Comparison of ENCODE assay signal across 8 mouse cellular contexts in genomic region chr14:31217666-31218065, GRCm38 (mm10). TPM values are rescaled to one million over a fixed set of nuclear protein-coding genes. Genes with fewer than 3 reads are reported as not detected.
A peak's percentile ranks its signal among the peaks of the same experiment; 100 is the strongest.
DNase-seq lines count a peak whose midpoint lies in the region; ATAC-seq and TF ChIP-seq lines count a peak whose summit lies in the region.

Gene Sema3g (plus strand): TSS chr14:31217860.

- H3K36me3 ChIP-seq in heart, embryonic 14.5 days (ENCODE audit: control insufficient read depth, insufficient read depth, low read length), result peaks cover 3% of the 10 kb centered on the region
- H3K36me3 ChIP-seq in kidney, postnatal 0 days (ENCODE audit: insufficient read depth, low read length), result no peaks in the 10 kb centered on the region
- no peaks in the 10 kb centered on the region for H3K36me3 ChIP-seq in splenic B cell, adult 2 months (ENCODE audit: control insufficient read depth, insufficient read depth, low read length, poor library complexity, severe bottlenecking)

- peak; percentile 88 for TF ChIP-seq CTCF in kidney, postnatal 0 days (IDR thresholded peaks at IDR 0.05; ENCODE audit: low read depth)

- H3K27me3 ChIP-seq in heart, embryonic 14.5 days (ENCODE audit: control insufficient read depth, insufficient read depth, low read length), result no peaks in the 10 kb centered on the region
- no peaks in the 10 kb centered on the region for H3K27me3 ChIP-seq in kidney, postnatal 0 days (ENCODE audit: insufficient read depth, low read length)
- H3K27me3 ChIP-seq in splenic B cell, adult 2 months (ENCODE audit: control insufficient read depth, insufficient read depth, low read length, poor library complexity, severe bottlenecking), result no peaks in the 10 kb centered on the region

- peak; percentile 39; the same call in 1 of the 2 replicates for ATAC-seq in heart, embryonic 14.5 days (ENCODE audit: insufficient number of reproducible peaks, insufficient read depth, low FRiP score, low read depth)
- ATAC-seq in kidney, postnatal 0 days (replicated peaks; ENCODE audit: low FRiP score, low read depth), result peak; percentile 83
- peak; percentile 72 for ATAC-seq in megakaryocyte, adult 5-6 weeks (ENCODE audit: poor library complexity, severe bottlenecking)

- no peak within 1 kb of the TSS; a peak in 1 of 4 replicates for H3K27ac ChIP-seq in heart, embryonic 14.5 days (replicated peaks in 1 of 2; ENCODE audit: control insufficient read depth in 1 of 2, insufficient read depth in 1 of 2, low read depth in 2 of 2, low read length in 2 of 2)
- no peak within 1 kb of the TSS for H3K27ac ChIP-seq in kidney, postnatal 0 days

- H3K9me3 ChIP-seq in heart, embryonic 14.5 days (ENCODE audit: control insufficient read depth, low read length), result no peaks in the 10 kb centered on the region
- H3K9me3 ChIP-seq in kidney, postnatal 0 days (replicated peaks; ENCODE audit: low read length), result no peaks in the 10 kb centered on the region

- peak within 1 kb of the TSS; percentile 45 for H3K4me2 ChIP-seq in heart, embryonic 14.5 days (ENCODE audit: low read length)
- peak within 1 kb of the TSS; percentile 46 for H3K4me2 ChIP-seq in kidney, postnatal 0 days (ENCODE audit: low read length)

- H3K4me1 ChIP-seq in heart, embryonic 14.5 days (ENCODE audit: control insufficient read depth in 2 of 2, insufficient read depth in 2 of 2, low read length in 2 of 2), result peaks cover 27 to 29% of the 10 kb centered on the region in 2 experiments
- H3K4me1 ChIP-seq in kidney, postnatal 0 days (replicated peaks; ENCODE audit: insufficient read depth, low read length), result no peaks in the 10 kb centered on the region

- peak; percentile 74 for DNase-seq in A20 (ENCODE audit: low read depth, low spot score)
- peak; percentile 60 for DNase-seq in ZHBTc4 (ENCODE audit: low read depth, low spot score)
- peak; percentile 77 for DNase-seq in embryo, embryonic 10.5 days (ENCODE audit: low spot score)
- DNase-seq in kidney, postnatal 0 days (ENCODE audit: low spot score), result peak; percentile 91
- peak; percentile 70 for DNase-seq in splenic B cell, adult 2 months (ENCODE audit: low read depth, low spot score)
- DNase-seq in left cerebral cortex, adult 9 months (ENCODE audit: low spot score in 2 of 2), result no peak

- 4% methylated on average over 11 of the region's 11 CpGs for WGBS in heart, embryonic 14.5 days
- 7% methylated on average over 11 of the region's 11 CpGs for WGBS in kidney, postnatal 0 days

- H3K9ac ChIP-seq in heart, embryonic 14.5 days (ENCODE audit: low read length), result peak within 1 kb of the TSS; percentile 58
- 0 out of 2 replicates have a peak within 1 kb of the TSS, but pooled peaks have one; percentile 1 for H3K9ac ChIP-seq in kidney, postnatal 0 days (ENCODE audit: low read depth, low read length)

- no peak within 1 kb of the TSS; a peak in 1 of 4 replicates for H3K4me3 ChIP-seq in heart, embryonic 14.5 days (ENCODE audit: control insufficient read depth in 1 of 2, insufficient read depth in 1 of 2, low read depth in 1 of 2, low read length in 2 of 2)
- 0 out of 2 replicates have a peak within 1 kb of the TSS, but pooled peaks have one; percentile 1 for H3K4me3 ChIP-seq in kidney, postnatal 0 days (replicated peaks; ENCODE audit: low read depth, low read length)

RNA-seq across cellular contexts. Expression of gene Sema3g, which starts in this region (rescaled TPM):
- 0.23 and 0.26 TPM in 2 replicates for polyA plus RNA-seq in heart, embryonic 14.5 days (2014; fragmentation: Nextera tagmentation; extraction: Ambion mirVana)
- polyA plus RNA-seq in kidney, postnatal 0 days (2015; fragmentation: Nextera tagmentation; extraction: Ambion mirVana), result 6.5 and 7.8 TPM in 2 replicates
- total RNA-seq in megakaryocyte, adult 5-6 weeks (2015), result not detected in 2 replicates
- not detected in 2 replicates for total RNA-seq in megakaryocyte, adult 5-6 weeks (2017)

Comparison
In these comparisons a context has a peak if more than half of its experiments do, and no peak if none do; other contexts are left out.
1. Peak in ATAC-seq, H3K9ac ChIP-seq and H3K4me2 ChIP-seq in heart, embryonic 14.5 days; RNA of the gene not detected or under 1 TPM.
2. Peak in ATAC-seq in megakaryocyte, adult 5-6 weeks; RNA of the gene not detected or under 1 TPM.
3. DNase-seq: peak in A20 (single experiment), ZHBTc4 (single experiment), embryo, embryonic 10.5 days (single experiment), kidney, postnatal 0 days (single experiment) and splenic B cell, adult 2 months (single experiment); none in left cerebral cortex, adult 9 months (0 of 2).
4. Peak in every context shown above with its lines, with median percentiles within 50 percentile points of each other: ATAC-seq.